Mouse (Mus musculus) brain, embryonic 14.5 days (tissue): ENCODE results near the gene Adamts9. TPM values are rescaled to one million over a fixed set of nuclear protein-coding genes. Genes with fewer than 3 reads are reported as not detected.

Source experiments
- DNase-seq: peaks from one replicate; pipeline ENCODE4 v3.0.0-alpha.2; 2011; ENCODE audit warnings: low read depth
- CTCF ChIP-seq: fragments of 200-500 bp; IDR thresholded peaks from 2 replicates; pipeline ENCODE4 v1.5.1; 2012; ENCODE audit warnings: inconsistent platforms, mild to moderate bottlenecking, moderate library complexity, borderline replicate concordance; ENCODE audit not compliant: insufficient read depth, insufficient read length; ENCODE audit errors: extremely low read depth
- POLR2A ChIP-seq: fragments of 200-500 bp; IDR thresholded peaks from 2 replicates; pipeline ENCODE4 v1.6.1; 2012; ENCODE audit warnings: mild to moderate bottlenecking, inconsistent platforms, borderline replicate concordance; ENCODE audit not compliant: poor library complexity, insufficient read depth, insufficient read length, severe bottlenecking; ENCODE audit errors: extremely low read depth
- polyA plus RNA-seq: library from polyadenylated mRNA; depleted of rRNA; stranded (reverse); fragments of >200 nt; gene quantifications from 2 replicates; pipeline ENCODE4 v1.2.3, GENCODE M21; 2012

Gene Adamts9
- polyA plus RNA-seq, 1 experiment, result 4.2 TPM

DNA sequence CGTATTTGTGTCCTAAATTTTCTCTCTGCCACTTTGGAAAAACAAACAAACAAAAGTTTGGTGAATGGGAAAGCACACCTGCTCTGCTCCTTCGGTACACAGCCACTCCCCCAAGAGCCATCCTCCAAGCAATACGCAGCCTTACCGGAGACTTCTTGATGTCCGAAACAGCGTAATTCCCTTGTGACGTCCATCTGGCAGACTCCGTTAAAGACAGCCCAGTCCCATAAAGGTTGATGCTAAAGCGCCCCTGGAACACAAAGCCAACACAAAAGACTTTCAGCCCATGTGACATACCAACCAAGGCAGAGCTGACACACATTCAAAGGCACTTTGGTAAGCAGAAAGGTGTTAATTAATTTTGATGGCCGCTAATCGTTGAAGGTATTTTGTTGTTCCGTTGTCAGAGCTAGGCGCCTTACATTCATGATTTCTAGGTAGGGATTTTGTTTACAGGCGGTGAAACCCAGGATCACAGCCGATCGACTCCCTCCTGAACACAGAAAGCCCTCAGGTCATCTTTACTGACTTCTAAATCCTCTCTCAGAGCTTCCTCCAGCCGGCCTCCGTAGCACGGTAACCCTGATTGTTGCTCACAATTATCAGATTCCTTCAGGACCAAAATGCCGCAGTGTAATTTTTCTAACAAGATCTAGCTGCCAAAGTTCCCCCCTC is 156.5 kb downstream of the Adamts9 start:
- no peak for TF ChIP-seq POLR2A
- no peak for TF ChIP-seq CTCF
- peak; percentile 62 for DNase-seq

DNA sequence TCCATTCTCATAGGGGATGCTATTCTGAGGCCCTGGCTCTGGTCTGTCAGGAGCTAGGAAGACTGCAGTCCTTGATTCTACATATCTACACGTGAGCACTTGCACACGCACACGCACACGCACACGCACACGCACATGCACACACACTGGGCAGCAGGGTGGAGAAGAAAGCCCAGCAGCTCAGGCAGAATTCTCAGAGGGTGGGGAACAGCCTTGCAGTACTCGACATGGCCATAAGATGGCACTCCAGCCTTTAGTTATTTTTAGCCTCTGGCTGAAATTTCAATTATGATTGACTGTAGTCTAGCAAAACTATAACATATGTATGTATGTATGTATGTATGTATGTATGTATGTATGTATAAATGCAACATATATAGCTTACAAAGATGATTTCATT is 158.5 kb downstream of the Adamts9 start:
- TF ChIP-seq POLR2A (no peak), CTCF (peak; percentile 85)
- peak; percentile 65 for DNase-seq

DNA sequence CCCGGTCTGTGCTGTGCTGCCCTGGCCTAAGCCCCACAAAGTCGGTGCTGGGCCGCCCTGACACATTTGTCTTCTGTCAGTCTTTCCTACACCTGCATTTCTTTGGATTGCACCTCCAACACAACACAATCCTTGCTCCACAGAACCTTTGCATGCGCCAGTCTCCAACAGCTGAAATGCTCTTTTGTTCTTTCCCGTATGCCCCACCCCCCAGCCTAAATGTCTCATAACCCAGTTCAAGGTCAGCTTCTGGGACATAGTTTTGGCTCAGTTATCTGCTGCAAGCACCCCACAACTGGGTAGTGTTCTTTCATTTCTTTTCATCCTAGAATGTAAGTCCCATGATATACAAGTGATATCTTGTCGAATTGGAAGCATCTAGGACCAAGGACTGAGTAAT is 161.8 kb downstream of the Adamts9 start:
- TF ChIP-seq CTCF, result no peak
- no peak for TF ChIP-seq POLR2A
- DNase-seq, result no peak

DNA sequence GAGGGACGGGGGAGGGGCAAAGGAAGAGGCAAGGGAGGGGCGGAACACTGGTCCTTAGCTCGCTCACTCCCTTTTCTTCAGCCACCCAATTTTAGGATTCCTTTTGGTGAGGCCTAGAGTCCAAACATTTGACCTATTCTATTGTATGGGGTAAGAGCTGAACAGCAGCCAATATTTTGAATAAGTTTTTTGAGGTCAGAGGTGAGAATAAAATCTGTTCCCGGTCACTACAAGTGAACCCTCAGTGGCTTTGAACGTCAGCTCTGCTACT is 163.4 kb downstream of the Adamts9 start:
- no peak for DNase-seq
- no peak for TF ChIP-seq POLR2A
- no peak for TF ChIP-seq CTCF

DNA sequence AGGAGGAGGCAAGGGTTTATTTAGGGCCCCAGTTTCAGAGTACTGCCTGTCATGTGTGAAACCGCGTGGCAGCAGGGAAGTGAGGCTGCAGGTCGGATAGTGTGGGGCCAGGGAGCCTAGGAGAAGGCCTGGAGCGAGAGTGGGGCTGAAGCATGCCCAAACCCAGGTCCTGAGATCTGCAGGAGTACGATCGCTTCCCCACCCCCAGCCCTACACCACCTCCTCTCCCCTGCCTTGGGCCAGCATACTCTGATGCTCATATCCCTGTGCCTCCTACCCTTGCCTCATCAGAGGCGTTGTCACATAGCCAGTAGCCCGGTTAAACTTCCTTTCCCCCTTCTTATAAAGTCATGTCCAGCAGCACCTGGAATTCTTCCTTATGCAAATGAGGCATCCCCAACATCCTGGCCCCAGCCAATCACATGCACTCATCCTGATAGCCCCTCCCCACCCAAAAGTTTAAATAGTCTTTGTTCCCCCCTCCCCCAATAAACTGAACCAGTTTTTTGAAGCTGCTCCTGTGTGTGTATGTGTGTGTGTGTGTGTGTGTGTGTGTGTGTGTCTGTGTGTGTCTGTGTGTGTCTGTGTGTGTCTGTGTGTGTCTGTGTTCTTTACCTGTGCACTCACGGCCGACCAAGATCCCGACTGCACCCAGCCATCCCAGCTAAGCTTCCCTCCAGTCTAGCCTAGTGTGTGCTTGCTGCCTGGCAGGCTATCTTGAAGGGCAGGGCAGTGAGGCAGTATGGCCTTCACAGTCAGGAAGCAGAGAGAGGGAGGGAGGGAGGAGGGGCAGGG is 164.0 kb downstream of the Adamts9 start:
- TF ChIP-seq CTCF, result no peak
- no peak for TF ChIP-seq POLR2A
- no peak for DNase-seq

DNA sequence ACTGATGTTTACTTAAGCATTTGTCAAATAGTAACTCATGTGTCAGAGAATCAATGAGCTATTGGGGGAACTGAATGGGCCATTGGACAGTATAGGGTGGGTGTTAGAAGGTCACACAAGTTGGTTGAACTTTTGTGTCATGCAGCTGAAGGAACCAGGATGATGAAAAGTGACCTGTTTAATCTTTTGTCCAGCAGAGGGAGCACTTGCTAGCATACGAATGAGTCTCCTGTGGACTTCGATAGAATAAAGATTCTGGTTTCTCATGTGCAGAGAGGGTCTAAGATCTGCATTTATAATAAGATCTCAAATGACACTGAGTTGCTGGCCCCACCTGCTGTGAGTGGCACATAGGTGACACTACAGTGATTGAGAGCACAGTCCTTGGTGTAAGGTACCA is 166.9 kb downstream of the Adamts9 start:
- DNase-seq, result peak; percentile 75
- TF ChIP-seq POLR2A, result no peak
- peak; percentile 70; the same call in 1 of the 2 replicates for TF ChIP-seq CTCF

DNA sequence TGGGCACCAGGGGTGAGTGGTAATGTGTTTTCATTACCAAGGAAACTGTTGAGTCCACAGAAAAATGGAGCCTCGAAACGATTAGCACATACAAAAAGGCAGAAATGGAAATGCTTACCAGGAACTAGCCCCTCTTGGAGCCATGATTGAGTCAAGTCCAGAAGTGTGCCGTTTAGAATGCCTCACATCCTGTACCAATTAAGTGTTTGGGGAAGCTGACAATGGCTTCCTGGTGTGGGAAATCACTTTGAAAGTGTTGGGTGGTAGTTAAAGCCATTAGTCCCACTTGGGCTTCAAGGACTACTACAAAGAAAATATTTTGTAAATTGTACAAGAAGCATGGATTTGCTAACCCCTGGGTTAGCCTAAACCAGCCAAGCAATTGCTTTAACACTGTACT is 180.9 kb downstream of the Adamts9 start:
- DNase-seq, result peak; percentile 55
- TF ChIP-seq POLR2A (no peak), CTCF (no peak)

DNA sequence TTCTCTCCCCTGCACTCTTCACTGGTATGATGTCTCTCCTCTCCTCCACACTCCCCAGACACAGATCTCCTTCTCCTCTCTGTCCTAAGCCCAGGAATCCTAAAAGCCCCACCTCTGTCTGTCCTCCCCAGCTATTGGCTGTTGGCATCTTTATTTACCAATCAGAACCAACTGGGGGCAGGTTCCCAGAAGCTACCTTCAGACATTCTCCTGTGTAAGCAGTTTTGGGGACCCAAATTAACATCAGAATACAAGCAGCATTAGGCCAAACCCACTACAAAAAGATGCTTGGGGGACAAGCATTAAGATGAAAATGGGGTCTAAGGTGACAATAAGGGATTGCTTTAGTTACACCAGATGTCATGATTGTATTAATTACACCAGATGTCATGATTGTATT is 183.7 kb downstream of the Adamts9 start:
- TF ChIP-seq POLR2A, result no peak
- no peak for TF ChIP-seq CTCF
- no peak for DNase-seq

DNA sequence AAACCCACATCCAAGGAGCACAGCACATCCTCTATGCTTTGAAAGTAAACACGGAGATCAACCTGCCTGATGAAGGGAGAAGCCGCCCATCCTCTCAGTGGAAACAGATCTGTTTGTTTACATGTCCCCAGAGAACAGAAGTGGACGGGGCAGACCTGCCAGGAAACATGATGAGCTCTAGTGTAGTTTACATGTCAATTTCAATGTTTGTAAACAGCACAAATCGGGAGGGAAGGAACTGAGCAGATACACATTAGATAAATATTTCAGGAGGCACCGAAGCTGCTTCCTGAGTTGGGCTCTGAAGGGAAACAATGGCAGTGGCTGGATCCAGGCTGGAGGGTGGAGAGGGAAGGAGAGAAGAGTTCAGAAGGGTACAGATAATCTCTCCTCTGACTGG is 187.5 kb downstream of the Adamts9 start:
- no peak for DNase-seq
- TF ChIP-seq CTCF (no peak), POLR2A (no peak)

DNA sequence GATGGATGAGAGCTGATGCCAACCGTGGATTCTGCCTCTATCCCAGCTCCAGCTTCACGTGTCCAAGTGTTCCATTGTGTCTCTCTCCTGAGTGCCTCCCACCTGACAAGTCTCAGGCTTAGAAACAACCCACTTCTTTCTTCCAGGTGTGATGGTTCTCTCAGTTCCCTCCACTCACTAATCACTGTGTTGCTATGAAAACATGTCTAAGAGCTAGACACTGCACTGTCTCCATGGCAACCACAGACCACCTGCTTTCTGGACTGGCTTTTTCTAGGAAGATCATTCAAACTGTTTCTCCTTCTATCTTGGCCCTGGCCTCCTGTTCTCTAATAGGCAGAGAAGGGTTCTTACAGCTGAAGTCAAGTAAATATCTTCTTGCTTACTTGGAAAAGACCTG is 190.6 kb downstream of the Adamts9 start:
- peak; percentile 81 for DNase-seq

DNA sequence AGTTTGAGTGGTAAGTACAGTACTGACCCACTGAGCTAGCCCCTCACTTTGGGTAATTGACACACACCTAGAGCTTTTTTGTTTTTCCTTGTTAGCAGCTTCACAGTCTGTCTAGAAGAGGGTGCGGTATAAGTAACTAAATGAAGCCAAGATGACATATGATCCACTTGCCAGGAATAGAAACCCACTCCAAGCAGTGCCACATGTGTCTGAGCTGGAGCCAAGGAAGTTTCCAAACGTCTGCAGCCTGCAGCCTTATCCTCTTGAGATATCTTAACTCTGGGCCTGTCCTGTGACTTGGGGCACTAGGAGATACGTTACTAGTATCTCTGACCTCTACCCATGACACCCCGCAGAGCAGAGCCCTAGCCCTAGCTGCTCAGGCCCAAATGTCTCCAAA is 193.9 kb downstream of the Adamts9 start:
- DNase-seq, result no peak
- no peak for TF ChIP-seq POLR2A
- no peak for TF ChIP-seq CTCF

More for the DNA sequence above, 190.6 kb downstream of the Adamts9 start:
- TF ChIP-seq CTCF, result no peak
- no peak for TF ChIP-seq POLR2A

DNA sequence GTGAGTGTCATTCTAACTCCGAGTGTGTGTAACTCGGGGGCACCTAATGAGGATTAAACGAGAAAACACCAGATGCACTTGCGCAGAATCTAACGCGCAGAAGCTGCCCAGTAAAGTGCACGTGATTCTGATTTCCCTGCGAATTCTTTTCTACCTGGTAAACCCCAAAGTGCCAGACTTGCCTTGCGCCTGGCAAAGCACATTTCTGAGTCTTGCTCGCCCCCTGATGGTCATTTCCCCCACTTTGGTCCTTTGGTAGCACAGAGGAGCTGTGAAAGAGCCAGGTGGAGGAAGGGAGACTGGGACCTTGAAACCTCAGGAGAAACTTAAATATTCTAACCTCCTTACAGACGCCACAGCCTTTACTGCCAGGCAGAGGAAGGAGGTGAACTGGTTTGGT is 199.7 kb downstream of the Adamts9 start:
- DNase-seq, result peak; percentile 87
- TF ChIP-seq CTCF (peak; percentile 81), POLR2A (no peak)

DNA sequence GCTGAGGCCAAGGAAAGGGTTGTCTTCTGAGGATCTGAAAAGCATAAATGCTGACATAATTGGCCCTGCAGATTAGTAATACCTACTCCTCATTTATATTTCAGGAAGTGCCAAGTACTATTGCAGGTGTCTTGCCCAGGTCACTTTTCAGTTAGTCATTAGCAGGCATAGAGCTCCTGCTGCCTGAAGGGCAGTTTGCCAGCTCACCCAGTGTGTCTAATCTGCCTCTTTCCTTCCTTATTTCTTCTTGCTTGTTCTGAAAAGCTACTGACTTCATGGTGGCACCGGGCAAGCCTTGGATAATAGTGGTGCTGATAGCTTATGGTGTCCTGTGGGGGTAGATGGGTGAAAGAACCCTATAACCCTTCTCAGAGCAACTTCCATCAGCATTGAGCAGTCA is 206.2 kb downstream of the Adamts9 start:
- no peak for DNase-seq
- TF ChIP-seq POLR2A (no peak), CTCF (no peak)
